Mouse (Mus musculus) gastrocnemius, postnatal 4 days (tissue): Measurements from ENCODE around the gene Hdac4. TPM values are rescaled to one million over a fixed set of nuclear protein-coding genes. Genes with fewer than 3 reads are reported as not detected.
A peak's percentile ranks its signal among the peaks of the same experiment; 100 is the strongest.

Experiments
- DNase-seq, 2 experiments: peaks; one replicate each; pipeline ENCODE4 v3.0.0; 2021 to 2022; ENCODE audit warnings: low spot score in 2 of 2, mixed read lengths in 2 of 2
- total RNA-seq, 2 experiments: library from RNA; stranded (reverse); gene quantifications; 2 replicates each; pipeline ENCODE4 v1.2.3; 2021

The Hdac4 gene
- total RNA-seq, 2 experiments from 2014 or later: 59.1 to 62.9 TPM

GRCm38 (mm10) chr1:92033463-92033862 lies 162.0 kb downstream of the Hdac4 start:
- no peak for DNase-seq

- DNase-seq: no peak
Observed at GRCm38 (mm10) chr1:92030541-92030940, 165.0 kb downstream of the Hdac4 start.

- DNase-seq: no peak
Observed at GRCm38 (mm10) chr1:92028158-92028557, 167.3 kb downstream of the Hdac4 start.

- DNase-seq: no peak
Observed at GRCm38 (mm10) chr1:92026351-92026750, 169.1 kb downstream of the Hdac4 start.

- no peak for DNase-seq
Observed at GRCm38 (mm10) chr1:92023906-92024305, 171.6 kb downstream of the Hdac4 start.

GRCm38 (mm10) chr1:92022009-92022408 lies 173.5 kb downstream of the Hdac4 start:
- DNase-seq: no peak

- peak in 1 of 2 experiments; percentile 19 for DNase-seq
Observed at GRCm38 (mm10) chr1:92015938-92016672, 179.4 kb downstream of the Hdac4 start.

- no peak for DNase-seq
Observed at GRCm38 (mm10) chr1:92015252-92015651, 180.2 kb downstream of the Hdac4 start.

- no peak for DNase-seq
Observed at GRCm38 (mm10) chr1:92014496-92014895, 181.0 kb downstream of the Hdac4 start.

GRCm38 (mm10) chr1:92006666-92007065 lies 188.8 kb downstream of the Hdac4 start:
- no peak for DNase-seq

GRCm38 (mm10) chr1:92005617-92005940 lies 189.9 kb downstream of the Hdac4 start:
- no peak for DNase-seq

- no peak for DNase-seq
Observed at GRCm38 (mm10) chr1:92004906-92005616, 190.4 kb downstream of the Hdac4 start.

GRCm38 (mm10) chr1:92004122-92004521 lies 191.4 kb downstream of the Hdac4 start:
- no peak for DNase-seq

GRCm38 (mm10) chr1:92000226-92000625 lies 195.3 kb downstream of the Hdac4 start:
- no peak for DNase-seq

GRCm38 (mm10) chr1:91993658-91994165 lies 201.8 kb downstream of the Hdac4 start:
- DNase-seq: no peak

GRCm38 (mm10) chr1:91992652-91993051 lies 202.8 kb downstream of the Hdac4 start:
- no peak for DNase-seq

GRCm38 (mm10) chr1:91991597-91991996 lies 203.9 kb downstream of the Hdac4 start:
- DNase-seq: no peak

GRCm38 (mm10) chr1:91990852-91991251 lies 204.6 kb downstream of the Hdac4 start:
- no peak for DNase-seq

GRCm38 (mm10) chr1:91988866-91989265 lies 206.6 kb downstream of the Hdac4 start:
- no peak for DNase-seq

- no peak for DNase-seq
Observed at GRCm38 (mm10) chr1:91987431-91987830, 208.1 kb downstream of the Hdac4 start.

GRCm38 (mm10) chr1:91985783-91986182 lies 209.7 kb downstream of the Hdac4 start:
- DNase-seq: no peak

- DNase-seq: no peak
Observed at GRCm38 (mm10) chr1:91984507-91984906, 211.0 kb downstream of the Hdac4 start.

GRCm38 (mm10) chr1:91981381-91981780 lies 214.1 kb downstream of the Hdac4 start:
- DNase-seq: no peak
